Mouse (Mus musculus) kidney, postnatal 0 days (tissue): ENCODE results near the gene Smok2a. TPM values are rescaled to one million over a fixed set of nuclear protein-coding genes. Genes with fewer than 3 reads are reported as not detected.
"Not testable (repeated sequence)": the region's sequence is repeated elsewhere in the genome, so short reads cannot be mapped to it uniquely, and the experiment has no call there.

Experiments
- ATAC-seq: fragments of 200-750 bp; cut with Nextera tagmentation; replicated peaks from 2 replicates; pipeline ENCODE4 v1.8.0; 2017; ENCODE audit warnings: low read depth, moderate number of reproducible peaks, moderate TSS enrichment, moderate library complexity; ENCODE audit not compliant: low FRiP score
- DNase-seq: peaks from one replicate; pipeline ENCODE4 v3.0.0-alpha.2; 2016; ENCODE audit warnings: low spot score
- H3K27ac ChIP-seq: fragments of 300-500 bp; sonication (generic); 2 replicates; pipeline ENCODE4 v1.5.1; 2014; ENCODE audit warnings: mild to moderate bottlenecking
- H3K27me3 ChIP-seq: fragments of 300-500 bp; sonication (generic); 2 replicates; pipeline ENCODE4 v1.6.1; 2014; ENCODE audit warnings: low read length, mixed read lengths; ENCODE audit not compliant: insufficient read depth
- H3K36me3 ChIP-seq: fragments of 300-500 bp; sonication (generic); 2 replicates; pipeline ENCODE4 v1.6.1; 2014; ENCODE audit warnings: low read length, mixed read lengths; ENCODE audit not compliant: insufficient read depth
- H3K4me1 ChIP-seq: fragments of 300-500 bp; sonication (generic); replicated peaks from 2 replicates; pipeline ENCODE4 v1.6.1; 2014; ENCODE audit warnings: antibody characterized with exemption, low read length, mixed read lengths; ENCODE audit not compliant: insufficient read depth
- H3K4me2 ChIP-seq: fragments of 300-500 bp; sonication (generic); 2 replicates; pipeline ENCODE4 v1.6.1; 2014; ENCODE audit warnings: mild to moderate bottlenecking, low read length, moderate library complexity, mixed read lengths
- H3K4me3 ChIP-seq: fragments of 300-500 bp; sonication (generic); replicated peaks from 2 replicates; pipeline ENCODE4 v1.5.1; 2014; ENCODE audit warnings: low read depth, low read length
- H3K9ac ChIP-seq: fragments of 300-500 bp; sonication (generic); 2 replicates; pipeline ENCODE4 v1.6.1; 2014; ENCODE audit warnings: low read depth, low read length
- H3K9me3 ChIP-seq: fragments of 300-500 bp; sonication (generic); replicated peaks from 2 replicates; pipeline ENCODE4 v1.6.1; 2016; ENCODE audit warnings: low read length, inconsistent platforms, mixed read lengths
- WGBS: fragments of 180-500 bp; shearing (Covaris S2); extraction: QIAGEN DNeasy Blood & Tissue Kit; methylation state at CpG from one replicate; pipeline ENCODE4 v1.1.7; 2014; 5-methylcytosine and 5-hydroxymethylcytosine counted together
- polyA plus RNA-seq: library from polyadenylated mRNA; unstranded; fragments of >200 nt; fragmentation: Nextera tagmentation; extraction: Ambion mirVana; gene quantifications from 2 replicates; pipeline ENCODE4 v1.2.1, GENCODE M21; 2015

The Smok2a gene
- polyA plus RNA-seq, 1 experiment from 2014 or later = not detected

GRCm38 (mm10) chr17:13187621-13188020 lies 33.4 kb upstream of the Smok2a start:
- H3K9ac ChIP-seq, H3K4me1 ChIP-seq, DNase-seq, H3K36me3 ChIP-seq, H3K27me3 ChIP-seq, ATAC-seq, H3K27ac ChIP-seq, H3K4me2 ChIP-seq, H3K9me3 ChIP-seq, H3K4me3 ChIP-seq: not testable (repeated sequence)
- 58% methylated on average over 6 of the region's 6 CpGs for WGBS

- H3K27ac ChIP-seq, DNase-seq, H3K4me1 ChIP-seq, H3K4me3 ChIP-seq, H3K9ac ChIP-seq, H3K27me3 ChIP-seq, H3K36me3 ChIP-seq, H3K9me3 ChIP-seq, ATAC-seq, H3K4me2 ChIP-seq: not testable (repeated sequence)
- 92% methylated on average over 2 of the region's 2 CpGs for WGBS
Observed at GRCm38 (mm10) chr17:13188846-13189245, 32.1 kb upstream of the Smok2a start.

GRCm38 (mm10) chr17:13190836-13191583 lies 30.0 kb upstream of the Smok2a start:
- H3K27ac ChIP-seq, H3K4me3 ChIP-seq, H3K4me1 ChIP-seq, H3K27me3 ChIP-seq, H3K36me3 ChIP-seq, DNase-seq, H3K4me2 ChIP-seq, ATAC-seq, H3K9ac ChIP-seq, H3K9me3 ChIP-seq: not testable (repeated sequence)
- WGBS = 87% methylated on average over 10 of the region's 10 CpGs

- not testable (repeated sequence) for DNase-seq, H3K27ac ChIP-seq, H3K4me2 ChIP-seq, H3K36me3 ChIP-seq, H3K4me1 ChIP-seq, H3K9ac ChIP-seq, H3K27me3 ChIP-seq, ATAC-seq, H3K4me3 ChIP-seq
- WGBS = 63% methylated on average over 4 of the region's 4 CpGs
- H3K9me3 ChIP-seq = peaks cover 13% of the 10 kb centered on the region; the same call in 1 of the 2 replicates
Observed at GRCm38 (mm10) chr17:13196486-13196885, 24.5 kb upstream of the Smok2a start.

GRCm38 (mm10) chr17:13198812-13199211 lies 22.2 kb upstream of the Smok2a start:
- not testable (repeated sequence) for DNase-seq, H3K36me3 ChIP-seq, H3K4me2 ChIP-seq, H3K4me1 ChIP-seq, H3K4me3 ChIP-seq, H3K27me3 ChIP-seq, ATAC-seq, H3K27ac ChIP-seq, H3K9ac ChIP-seq
- WGBS = 88% methylated on average over 2 of the region's 2 CpGs
- peaks cover 13% of the 10 kb centered on the region; the same call in 1 of the 2 replicates for H3K9me3 ChIP-seq

- not testable (repeated sequence) for H3K4me1 ChIP-seq, H3K36me3 ChIP-seq, H3K9ac ChIP-seq, H3K4me2 ChIP-seq, DNase-seq, H3K4me3 ChIP-seq, H3K27ac ChIP-seq, H3K27me3 ChIP-seq
- ATAC-seq = peak; percentile 31; the same call in 1 of the 2 replicates
- H3K9me3 ChIP-seq = peaks cover 12% of the 10 kb centered on the region; the same call in 1 of the 2 replicates
- 73% methylated on average over 8 of the region's 9 CpGs for WGBS
Observed at GRCm38 (mm10) chr17:13199880-13200409, 21.0 kb upstream of the Smok2a start.

GRCm38 (mm10) chr17:13201551-13201950 lies 19.4 kb upstream of the Smok2a start:
- H3K27ac ChIP-seq, H3K4me1 ChIP-seq, H3K4me2 ChIP-seq, H3K4me3 ChIP-seq, H3K27me3 ChIP-seq, H3K36me3 ChIP-seq, DNase-seq, H3K9me3 ChIP-seq, H3K9ac ChIP-seq, ATAC-seq: not testable (repeated sequence)
- WGBS = 87% methylated on average over 4 of the region's 4 CpGs

GRCm38 (mm10) chr17:13202453-13203107 lies 18.4 kb upstream of the Smok2a start:
- H3K4me1 ChIP-seq, H3K4me2 ChIP-seq, H3K27ac ChIP-seq, H3K27me3 ChIP-seq, DNase-seq, H3K9ac ChIP-seq, H3K4me3 ChIP-seq, ATAC-seq, H3K9me3 ChIP-seq, H3K36me3 ChIP-seq: not testable (repeated sequence)
- WGBS = 86% methylated on average over 2 of the region's 3 CpGs

- H3K27me3 ChIP-seq, H3K27ac ChIP-seq: not testable (repeated sequence)
- 75% methylated on average over 1 of the region's 1 CpGs for WGBS
Observed at GRCm38 (mm10) chr17:13205247-13205646, 15.7 kb upstream of the Smok2a start.

More at GRCm38 (mm10) chr17:13205247-13205646, 15.7 kb upstream of the Smok2a start:
- H3K4me3 ChIP-seq, H3K9me3 ChIP-seq, ATAC-seq, H3K4me2 ChIP-seq, H3K36me3 ChIP-seq, DNase-seq, H3K4me1 ChIP-seq, H3K9ac ChIP-seq: not testable (repeated sequence)
